Mouse (Mus musculus): Measurements from ENCODE around the gene Trpm3.

DNA sequence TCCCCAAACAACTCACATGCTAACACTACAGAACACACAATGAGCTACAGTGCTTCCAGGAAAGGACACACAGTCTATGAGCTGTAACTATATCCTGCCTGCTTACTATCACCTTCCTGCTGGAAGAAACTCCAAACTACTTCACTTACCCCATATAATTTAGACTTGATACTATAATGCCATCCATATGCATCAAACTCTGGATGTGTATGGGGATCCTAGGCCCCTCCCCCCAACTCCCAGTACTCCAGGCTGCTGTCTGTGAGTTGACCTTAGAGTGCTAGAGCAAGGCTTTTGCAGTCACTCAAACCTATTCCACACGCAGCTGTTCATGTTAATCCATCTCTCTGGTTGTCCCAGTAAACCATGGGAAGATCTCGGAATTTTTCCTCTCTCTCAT, 33.2 kb upstream of the Trpm3 start:
- TF ChIP-seq CTCF (IDR thresholded peaks at IDR 0.05; ENCODE audit: low read depth) (no peak), EP300 (IDR thresholded peaks at IDR 0.05; ENCODE audit: low read depth) (no peak)
